Mouse (Mus musculus): ENCODE results near the gene F3. TPM values are rescaled to one million over a fixed set of nuclear protein-coding genes. Genes with fewer than 3 reads are reported as not detected.

F3 gene
- polyA plus RNA-seq, 1 experiment from 2014 or later: 7.8 TPM

DNA sequence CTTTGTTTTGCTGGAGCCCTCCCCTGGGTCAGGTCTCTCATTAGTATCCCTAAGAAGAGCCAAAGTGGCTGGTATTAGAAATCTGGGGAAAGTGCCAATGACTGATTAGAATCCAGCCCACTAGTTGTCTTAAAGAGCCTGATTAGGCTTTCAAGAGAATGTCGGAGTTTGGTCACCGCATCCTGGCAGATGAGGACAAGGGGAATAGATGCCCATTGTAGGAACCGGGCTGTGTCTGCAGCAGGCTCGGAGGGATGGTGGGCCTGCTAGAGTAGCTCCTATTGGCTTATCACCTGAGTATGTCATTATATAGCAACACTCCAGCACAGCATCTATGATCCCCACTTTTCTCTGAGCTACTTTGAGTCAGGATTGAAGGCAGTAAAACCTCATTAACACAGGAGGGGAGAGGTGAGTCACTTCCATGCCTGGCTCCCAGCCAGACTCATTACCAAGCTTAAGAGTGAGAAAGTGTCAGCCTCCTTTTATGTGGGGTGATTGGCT, 36.9 kb upstream of the F3 start:
- Histone ChIP-seq H3K4me3 (ENCODE audit: low read depth, low read length) (no peak overlapping the region), H3K4me2 (no peak overlapping the region), H3K9ac (ENCODE audit: low read depth, low read length) (no peak overlapping the region), H3K27me3 (ENCODE audit: control insufficient read depth, insufficient read depth, low read length) (no peaks in the 10 kb centered on the region), H3K9me3 (replicated peaks; ENCODE audit: control insufficient read depth, low read length) (no peaks in the 10 kb centered on the region), H3K4me1 (ENCODE audit: control insufficient read depth, insufficient read depth, low read length) (no peaks in the 10 kb centered on the region), H3K36me3 (ENCODE audit: control insufficient read depth, insufficient read depth, low read length) (no peaks in the 10 kb centered on the region), H3K27ac (ENCODE audit: low read depth, low read length) (no peak overlapping the region)
- ATAC-seq (replicated peaks; ENCODE audit: insufficient number of reproducible peaks, low FRiP score, low TSS enrichment): no peak
- WGBS (ENCODE audit: insufficient replicate concordance): 76% methylated on average over 4 of the region's 4 CpGs

DNA sequence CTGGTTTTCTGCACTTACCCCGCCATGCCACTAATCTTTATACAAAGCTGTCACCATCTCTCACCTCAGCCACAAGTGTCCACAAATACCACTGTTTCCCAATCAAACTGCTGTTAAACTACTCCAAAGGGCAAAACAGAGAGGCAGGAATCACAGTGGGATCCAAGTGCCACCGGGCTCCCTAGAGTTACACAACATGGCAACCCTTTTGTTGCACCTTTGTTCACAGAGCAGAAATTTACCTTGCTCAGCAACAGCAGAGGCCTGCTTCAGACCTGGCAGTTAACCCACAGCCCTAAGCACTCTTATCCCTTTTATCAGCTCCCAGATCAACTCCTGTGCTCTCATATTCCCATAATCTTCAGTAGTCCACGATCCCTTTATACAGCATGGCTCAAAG, 35.6 kb upstream of the F3 start:
- no peaks in the 10 kb centered on the region for H3K9me3 ChIP-seq (replicated peaks; ENCODE audit: control insufficient read depth, low read length)
- ATAC-seq (replicated peaks; ENCODE audit: insufficient number of reproducible peaks, low FRiP score, low TSS enrichment): no peak
- no peaks in the 10 kb centered on the region for H3K4me1 ChIP-seq (ENCODE audit: control insufficient read depth, insufficient read depth, low read length)
- H3K4me3 ChIP-seq (ENCODE audit: low read depth, low read length): no peak overlapping the region
- H3K9ac ChIP-seq (ENCODE audit: low read depth, low read length): no peak overlapping the region
- peaks cover 2% of the 10 kb centered on the region; the same call in 1 of the 2 replicates for H3K27me3 ChIP-seq (ENCODE audit: control insufficient read depth, insufficient read depth, low read length)
- no peak overlapping the region for H3K27ac ChIP-seq (ENCODE audit: low read depth, low read length)
- 83% methylated on average over 3 of the region's 3 CpGs for WGBS (ENCODE audit: insufficient replicate concordance)
- no peak overlapping the region for H3K4me2 ChIP-seq
- H3K36me3 ChIP-seq (ENCODE audit: control insufficient read depth, insufficient read depth, low read length): no peaks in the 10 kb centered on the region

DNA sequence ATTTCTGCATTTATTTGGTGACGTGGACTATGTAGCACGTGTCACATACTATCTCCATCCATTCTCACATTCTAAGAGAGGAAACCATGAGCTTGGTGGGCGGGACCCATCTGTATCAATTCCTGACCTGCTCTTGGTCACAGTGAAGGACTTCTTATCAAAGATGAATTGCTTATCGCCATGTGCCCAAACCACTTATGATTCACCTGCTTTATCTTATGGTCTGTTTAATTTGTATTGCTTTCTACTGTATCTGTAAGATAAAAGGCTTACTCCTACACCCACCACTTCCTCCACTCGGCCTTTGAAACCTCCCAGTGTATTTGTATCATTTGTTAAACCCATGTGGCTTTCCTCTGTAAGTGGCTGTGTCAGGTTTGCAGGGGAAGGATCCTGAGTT, 34.3 kb upstream of the F3 start:
- 53% methylated on average over 5 of the region's 5 CpGs for WGBS (ENCODE audit: insufficient replicate concordance)
- ATAC-seq (replicated peaks; ENCODE audit: insufficient number of reproducible peaks, low FRiP score, low TSS enrichment): no peak
- no peak overlapping the region for H3K4me3 ChIP-seq (ENCODE audit: low read depth, low read length)

DNA sequence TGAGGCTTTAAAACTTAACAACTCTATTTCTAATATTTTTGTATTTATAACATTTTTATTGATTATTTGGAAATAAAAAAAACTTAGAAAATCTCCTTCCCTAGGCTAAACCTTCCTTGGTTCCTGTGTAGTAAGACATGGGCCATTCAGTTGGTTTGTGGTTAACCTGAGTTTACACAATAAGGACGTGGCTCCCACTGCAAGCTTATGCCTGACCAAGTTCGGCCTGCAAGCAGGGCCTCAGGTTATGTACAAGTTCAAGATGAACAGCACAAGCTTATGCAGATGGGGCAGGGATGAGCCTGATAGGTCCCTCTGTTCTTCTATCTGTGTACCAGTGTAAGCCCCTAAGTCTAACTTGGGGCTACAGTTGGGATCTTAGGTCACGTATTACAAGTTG, 33.6 kb upstream of the F3 start:
- Histone ChIP-seq H3K27ac (ENCODE audit: low read depth, low read length) (no peak overlapping the region), H3K27me3 (ENCODE audit: control insufficient read depth, insufficient read depth, low read length) (peaks cover 2% of the 10 kb centered on the region; the same call in 1 of the 2 replicates), H3K4me2 (no peak overlapping the region), H3K36me3 (ENCODE audit: control insufficient read depth, insufficient read depth, low read length) (no peaks in the 10 kb centered on the region), H3K4me1 (ENCODE audit: control insufficient read depth, insufficient read depth, low read length) (no peaks in the 10 kb centered on the region), H3K9ac (ENCODE audit: low read depth, low read length) (no peak overlapping the region), H3K9me3 (replicated peaks; ENCODE audit: control insufficient read depth, low read length) (no peaks in the 10 kb centered on the region), H3K4me3 (ENCODE audit: low read depth, low read length) (no peak overlapping the region)
- WGBS (ENCODE audit: insufficient replicate concordance): 83% methylated on average over 3 of the region's 3 CpGs
- ATAC-seq (replicated peaks; ENCODE audit: insufficient number of reproducible peaks, low FRiP score, low TSS enrichment): no peak

More for the DNA sequence above, 34.3 kb upstream of the F3 start:
- Histone ChIP-seq H3K9ac (ENCODE audit: low read depth, low read length) (no peak overlapping the region), H3K27ac (ENCODE audit: low read depth, low read length) (no peak overlapping the region), H3K36me3 (ENCODE audit: control insufficient read depth, insufficient read depth, low read length) (no peaks in the 10 kb centered on the region), H3K27me3 (ENCODE audit: control insufficient read depth, insufficient read depth, low read length) (peaks cover 2% of the 10 kb centered on the region; the same call in 1 of the 2 replicates), H3K9me3 (replicated peaks; ENCODE audit: control insufficient read depth, low read length) (no peaks in the 10 kb centered on the region), H3K4me2 (no peak overlapping the region), H3K4me1 (ENCODE audit: control insufficient read depth, insufficient read depth, low read length) (no peaks in the 10 kb centered on the region)

DNA sequence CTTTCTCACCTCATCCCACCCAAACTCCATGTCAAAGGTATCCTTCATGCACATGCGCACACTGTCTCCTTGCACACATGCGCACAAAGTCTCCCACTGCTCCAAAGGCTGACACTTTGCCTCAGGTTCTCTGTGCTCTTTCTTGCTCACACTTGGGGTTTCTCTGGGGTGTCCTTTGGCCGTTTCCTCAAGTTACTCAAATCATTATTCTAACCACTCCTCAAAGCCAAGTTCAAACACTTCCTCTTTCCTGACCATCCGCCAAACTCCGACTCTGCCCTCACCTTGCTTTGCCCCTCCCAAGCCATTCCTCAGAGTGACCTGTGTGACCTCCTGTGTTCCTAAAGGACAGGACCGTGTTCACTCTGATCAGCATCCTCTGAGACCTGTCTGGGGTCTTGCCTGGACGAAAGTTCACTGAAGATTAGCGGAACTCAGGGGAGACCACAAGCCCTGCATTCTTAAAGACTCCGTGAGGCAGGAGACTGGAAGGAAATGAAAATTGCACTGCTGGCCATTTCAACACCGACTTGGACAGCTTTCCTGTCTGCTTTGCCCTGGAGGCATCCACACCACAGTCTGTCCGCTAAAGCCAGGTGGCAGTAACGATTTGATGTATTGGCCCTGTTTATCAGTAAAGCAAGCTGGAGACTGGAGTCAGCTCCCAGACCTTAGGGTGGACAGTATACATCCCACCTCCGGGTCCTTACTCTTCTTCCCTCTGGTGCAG, 30.2 kb upstream of the F3 start:
- Histone ChIP-seq H3K4me1 (ENCODE audit: control insufficient read depth, insufficient read depth, low read length) (no peaks in the 10 kb centered on the region), H3K27me3 (ENCODE audit: control insufficient read depth, insufficient read depth, low read length) (peaks cover 2% of the 10 kb centered on the region; the same call in 1 of the 2 replicates), H3K4me3 (ENCODE audit: low read depth, low read length) (no peak overlapping the region), H3K27ac (ENCODE audit: low read depth, low read length) (no peak overlapping the region), H3K4me2 (no peak overlapping the region), H3K9me3 (replicated peaks; ENCODE audit: control insufficient read depth, low read length) (no peaks in the 10 kb centered on the region), H3K9ac (ENCODE audit: low read depth, low read length) (no peak overlapping the region), H3K36me3 (ENCODE audit: control insufficient read depth, insufficient read depth, low read length) (no peaks in the 10 kb centered on the region)
- 66% methylated on average over 13 of the region's 13 CpGs for WGBS (ENCODE audit: insufficient replicate concordance)
- no peak for ATAC-seq (replicated peaks; ENCODE audit: insufficient number of reproducible peaks, low FRiP score, low TSS enrichment)

DNA sequence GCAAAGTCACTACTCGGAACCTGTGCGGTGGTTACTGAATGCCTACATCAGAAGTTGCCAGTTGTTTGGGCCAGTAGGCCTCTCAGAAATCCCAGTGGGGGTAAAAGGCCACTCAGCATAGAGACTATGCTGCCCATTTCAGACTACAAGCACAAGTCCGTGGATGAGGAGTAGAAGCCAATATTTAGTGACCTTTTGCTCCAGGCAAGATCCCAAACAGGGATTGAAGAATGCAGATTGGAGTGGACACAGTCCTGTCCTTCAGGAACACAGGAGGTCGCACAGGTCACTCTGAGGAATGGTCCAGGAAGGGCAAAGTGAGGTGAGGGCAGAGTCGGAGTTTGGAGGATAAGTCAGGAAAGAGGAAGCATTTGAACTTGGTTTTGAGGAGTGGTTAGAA, 29.6 kb upstream of the F3 start:
- no peak overlapping the region for H3K9ac ChIP-seq (ENCODE audit: low read depth, low read length)
- H3K36me3 ChIP-seq (ENCODE audit: control insufficient read depth, insufficient read depth, low read length): no peaks in the 10 kb centered on the region
- no peak overlapping the region for H3K27ac ChIP-seq (ENCODE audit: low read depth, low read length)
- H3K9me3 ChIP-seq (replicated peaks; ENCODE audit: control insufficient read depth, low read length): no peaks in the 10 kb centered on the region
- peaks cover 2% of the 10 kb centered on the region; the same call in 1 of the 2 replicates for H3K27me3 ChIP-seq (ENCODE audit: control insufficient read depth, insufficient read depth, low read length)
- 79% methylated on average over 5 of the region's 5 CpGs for WGBS (ENCODE audit: insufficient replicate concordance)
- no peak overlapping the region for H3K4me3 ChIP-seq (ENCODE audit: low read depth, low read length)
- H3K4me2 ChIP-seq: no peak overlapping the region
- no peaks in the 10 kb centered on the region for H3K4me1 ChIP-seq (ENCODE audit: control insufficient read depth, insufficient read depth, low read length)
- ATAC-seq (replicated peaks; ENCODE audit: insufficient number of reproducible peaks, low FRiP score, low TSS enrichment): no peak

DNA sequence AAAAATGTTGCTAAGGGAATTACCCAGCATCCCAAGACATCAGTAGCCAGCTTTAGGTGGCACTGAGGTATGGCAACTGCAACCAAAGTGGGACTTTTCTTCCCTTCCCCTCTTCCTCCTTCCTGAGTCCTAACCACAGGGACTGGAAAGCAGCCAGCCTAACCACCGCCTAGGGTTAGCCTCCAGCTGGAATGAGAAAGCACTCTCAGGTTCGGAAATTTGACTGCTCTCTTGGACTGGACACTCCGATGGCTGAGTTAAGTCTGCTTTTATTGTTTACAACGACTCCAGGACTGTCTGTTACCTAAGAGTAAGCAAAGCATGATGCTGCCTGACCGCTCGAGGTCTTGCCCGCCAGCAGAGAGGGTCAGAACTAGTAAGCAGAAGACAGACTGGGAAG, 26.2 kb upstream of the F3 start:
- peaks cover 2% of the 10 kb centered on the region; the same call in 1 of the 2 replicates for H3K27me3 ChIP-seq (ENCODE audit: control insufficient read depth, insufficient read depth, low read length)
- 82% methylated on average over 7 of the region's 7 CpGs for WGBS (ENCODE audit: insufficient replicate concordance)
- no peak overlapping the region for H3K27ac ChIP-seq (ENCODE audit: low read depth, low read length)

DNA sequence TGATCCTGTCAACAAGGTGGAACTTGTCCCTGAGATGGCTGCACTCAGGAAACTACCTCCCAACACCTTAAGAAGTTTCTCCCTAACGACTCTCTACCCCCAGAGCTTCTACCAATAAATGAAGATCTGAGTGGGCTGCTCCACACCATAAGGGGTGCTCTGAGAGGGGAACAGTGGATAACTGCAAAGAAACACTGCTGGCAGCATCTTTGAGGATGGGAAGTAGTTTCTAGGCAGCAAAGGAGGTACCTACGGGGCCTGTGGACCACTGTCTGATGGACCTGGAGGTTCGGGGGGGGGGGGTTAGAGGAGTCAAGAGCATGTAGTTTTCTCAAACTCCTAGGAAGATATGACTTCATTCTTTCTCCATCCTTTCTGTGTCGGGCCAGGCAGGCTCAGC, 23.9 kb upstream of the F3 start:
- H3K4me1 ChIP-seq (ENCODE audit: control insufficient read depth, insufficient read depth, low read length): peaks cover 7% of the 10 kb centered on the region; the same call in 1 of the 2 replicates
- H3K27ac ChIP-seq (ENCODE audit: low read depth, low read length): no peak overlapping the region
- no peaks in the 10 kb centered on the region for H3K27me3 ChIP-seq (ENCODE audit: control insufficient read depth, insufficient read depth, low read length)
- 81% methylated on average over 4 of the region's 4 CpGs for WGBS (ENCODE audit: insufficient replicate concordance)
- H3K36me3 ChIP-seq (ENCODE audit: control insufficient read depth, insufficient read depth, low read length): no peaks in the 10 kb centered on the region
- H3K4me2 ChIP-seq: no peak overlapping the region
- H3K9ac ChIP-seq (ENCODE audit: low read depth, low read length): no peak overlapping the region
- H3K4me3 ChIP-seq (ENCODE audit: low read depth, low read length): no peak overlapping the region
- ATAC-seq (replicated peaks; ENCODE audit: insufficient number of reproducible peaks, low FRiP score, low TSS enrichment): no peak
- no peaks in the 10 kb centered on the region for H3K9me3 ChIP-seq (replicated peaks; ENCODE audit: control insufficient read depth, low read length)

More for the DNA sequence above, 26.2 kb upstream of the F3 start:
- Histone ChIP-seq H3K36me3 (ENCODE audit: control insufficient read depth, insufficient read depth, low read length) (no peaks in the 10 kb centered on the region), H3K4me1 (ENCODE audit: control insufficient read depth, insufficient read depth, low read length) (peaks cover 7% of the 10 kb centered on the region; the same call in 1 of the 2 replicates), H3K9me3 (replicated peaks; ENCODE audit: control insufficient read depth, low read length) (no peaks in the 10 kb centered on the region), H3K4me3 (ENCODE audit: low read depth, low read length) (no peak overlapping the region), H3K9ac (ENCODE audit: low read depth, low read length) (no peak overlapping the region), H3K4me2 (no peak overlapping the region)
- ATAC-seq (replicated peaks; ENCODE audit: insufficient number of reproducible peaks, low FRiP score, low TSS enrichment): no peak

DNA sequence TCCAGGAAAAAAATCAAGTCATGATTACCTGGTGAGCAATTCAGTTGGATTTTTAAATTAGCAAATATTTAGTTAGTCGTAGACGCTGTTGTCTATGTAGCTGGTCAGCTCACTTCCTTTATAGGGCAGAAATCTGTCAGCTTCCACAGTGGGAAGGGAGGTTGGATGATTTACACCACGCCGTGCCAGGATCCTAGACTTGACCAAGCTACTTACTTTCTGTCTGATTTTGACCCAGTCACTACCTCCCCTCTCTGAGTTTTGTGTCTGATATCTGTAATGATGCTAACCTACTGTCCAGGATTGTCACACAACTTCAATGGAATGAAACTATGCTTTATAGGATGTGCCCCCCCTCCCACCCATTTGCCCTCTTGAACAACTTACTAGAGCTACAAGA, 23.5 kb upstream of the F3 start:
- no peak overlapping the region for H3K4me3 ChIP-seq (ENCODE audit: low read depth, low read length)
- H3K4me1 ChIP-seq (ENCODE audit: control insufficient read depth, insufficient read depth, low read length): peaks cover 7% of the 10 kb centered on the region; the same call in 1 of the 2 replicates
- WGBS (ENCODE audit: insufficient replicate concordance): 84% methylated on average over 4 of the region's 4 CpGs
- no peaks in the 10 kb centered on the region for H3K27me3 ChIP-seq (ENCODE audit: control insufficient read depth, insufficient read depth, low read length)
- no peaks in the 10 kb centered on the region for H3K36me3 ChIP-seq (ENCODE audit: control insufficient read depth, insufficient read depth, low read length)
- H3K4me2 ChIP-seq: no peak overlapping the region
- H3K9me3 ChIP-seq (replicated peaks; ENCODE audit: control insufficient read depth, low read length): no peaks in the 10 kb centered on the region
- no peak overlapping the region for H3K27ac ChIP-seq (ENCODE audit: low read depth, low read length)
- no peak for ATAC-seq (replicated peaks; ENCODE audit: insufficient number of reproducible peaks, low FRiP score, low TSS enrichment)
- no peak overlapping the region for H3K9ac ChIP-seq (ENCODE audit: low read depth, low read length)

All from heart, embryonic 11.5 days (tissue).